Mouse (Mus musculus) bone marrow, adult 2 months (tissue): ENCODE measurements around the gene Herc1.

Experiments
- CTCF ChIP-seq: fragments of 200-500 bp; IDR thresholded peaks from 2 replicates; pipeline ENCODE4 v1.5.1; 2011; ENCODE audit warnings: low read length, control low read depth; ENCODE audit not compliant: control insufficient read depth, insufficient read depth
- POLR2A ChIP-seq: fragments of 200-500 bp; IDR thresholded peaks from 2 replicates; pipeline ENCODE4 v1.6.1; 2011; ENCODE audit warnings: low read depth, mild to moderate bottlenecking, control low read depth, low read length, borderline replicate concordance; ENCODE audit not compliant: control insufficient read depth

DNA sequence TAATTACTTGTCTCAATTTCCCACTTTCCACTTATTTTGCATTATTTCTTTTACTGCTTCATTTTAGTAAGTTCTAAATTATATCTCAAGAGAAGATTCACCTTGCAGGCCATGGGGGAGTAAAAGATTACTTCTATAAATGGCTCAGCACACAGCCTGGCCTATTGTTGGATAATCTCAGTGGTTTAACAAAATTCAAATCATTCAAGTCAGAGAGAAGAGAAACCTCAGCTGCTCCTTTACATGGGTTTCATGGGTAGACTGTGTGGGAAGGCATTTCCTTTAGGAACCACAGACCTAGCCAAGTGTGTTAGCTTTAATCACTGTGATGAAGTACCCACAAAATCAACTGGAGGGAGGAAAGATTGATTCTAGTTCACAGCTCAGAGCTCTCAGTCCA is 13.0 kb upstream of the Herc1 start:
- TF ChIP-seq CTCF (no peak), POLR2A (no peak)
